Mouse (Mus musculus): ENCODE measurements around the gene Wipi2. TPM values are rescaled to one million over a fixed set of nuclear protein-coding genes. Genes with fewer than 3 reads are reported as not detected.

Gene Wipi2
- polyA plus RNA-seq, 1 experiment from 2014 or later, result 17.6 TPM

DNA sequence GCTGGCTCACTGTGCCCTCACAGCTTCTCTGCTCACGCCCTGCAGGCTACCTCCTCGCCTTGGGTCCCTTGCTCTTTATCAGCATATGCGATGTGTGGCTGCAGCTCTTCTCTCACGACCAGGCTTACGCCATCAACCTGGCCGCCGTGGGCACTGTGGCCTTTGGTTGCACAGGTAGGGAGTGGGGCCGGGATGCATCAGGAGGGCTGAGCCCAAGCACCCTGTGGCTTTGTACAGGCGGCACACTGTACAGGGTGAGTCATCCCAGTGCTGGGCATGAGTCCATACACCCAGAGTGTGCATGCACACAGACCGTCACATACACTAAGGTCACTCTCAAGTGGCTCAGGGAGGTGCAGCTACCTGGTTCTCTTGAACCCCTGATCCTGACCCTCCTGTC lies 86.5 kb downstream of the Wipi2 start:
- Histone ChIP-seq H3K36me3 (ENCODE audit: inconsistent target) (no peaks in the 10 kb centered on the region), H3K79me2 (ENCODE audit: inconsistent target) (no peaks in the 10 kb centered on the region), H3K27ac (no peak overlapping the region), H3K4me3 (ENCODE audit: inconsistent target) (no peak overlapping the region)
- WGBS (ENCODE audit: missing documents), result 89% methylated on average over 10 of the region's 10 CpGs

DNA sequence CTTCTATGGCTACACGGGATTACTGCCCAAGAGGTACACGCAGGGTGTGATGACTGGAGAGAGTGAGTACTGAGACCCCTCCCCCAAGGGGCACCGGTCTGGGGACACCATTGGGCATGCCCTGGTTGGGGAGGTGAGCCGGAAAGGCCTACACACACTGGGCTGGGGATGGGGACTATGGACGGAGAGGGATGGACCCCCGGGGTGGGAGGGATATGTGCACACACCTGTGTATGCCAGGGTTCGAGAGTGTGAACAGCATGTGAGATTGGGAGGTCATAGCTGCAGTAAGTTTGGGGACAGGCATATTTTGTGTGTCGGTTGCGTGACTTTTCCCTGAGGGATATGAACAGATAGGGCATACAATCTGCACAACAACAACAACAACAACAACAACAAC lies 87.6 kb downstream of the Wipi2 start:
- H3K27ac ChIP-seq, result no peak overlapping the region
- no peaks in the 10 kb centered on the region for H3K79me2 ChIP-seq (ENCODE audit: inconsistent target)
- H3K4me3 ChIP-seq (ENCODE audit: inconsistent target), result no peak overlapping the region
- no peaks in the 10 kb centered on the region for H3K36me3 ChIP-seq (ENCODE audit: inconsistent target)
- 83% methylated on average over 7 of the region's 9 CpGs for WGBS (ENCODE audit: missing documents)

DNA sequence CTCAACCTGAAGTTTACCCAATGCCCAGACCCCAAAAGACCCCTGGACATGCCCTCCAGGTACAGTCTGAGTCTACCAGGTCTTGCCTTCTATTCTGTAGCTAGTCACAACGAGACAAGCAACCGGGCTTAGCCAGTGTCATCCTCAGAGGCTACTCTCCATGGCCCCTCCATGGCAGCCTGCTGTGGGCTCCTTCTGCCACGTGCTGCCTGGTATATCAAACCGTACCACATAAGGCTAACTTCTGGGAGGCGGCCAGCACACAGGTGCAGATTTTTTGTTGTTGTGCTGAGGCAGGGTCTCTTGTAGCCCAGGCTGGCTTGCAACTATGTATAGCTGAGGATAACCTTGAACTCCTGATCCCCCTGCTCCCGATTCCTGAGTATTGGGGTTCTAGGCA lies 88.6 kb downstream of the Wipi2 start:
- no peak overlapping the region for H3K4me3 ChIP-seq (ENCODE audit: inconsistent target)
- 82% methylated on average over 6 of the region's 6 CpGs for WGBS (ENCODE audit: missing documents)
- no peaks in the 10 kb centered on the region for H3K36me3 ChIP-seq (ENCODE audit: inconsistent target)
- no peak overlapping the region for H3K27ac ChIP-seq
- H3K79me2 ChIP-seq (ENCODE audit: inconsistent target), result no peaks in the 10 kb centered on the region

DNA sequence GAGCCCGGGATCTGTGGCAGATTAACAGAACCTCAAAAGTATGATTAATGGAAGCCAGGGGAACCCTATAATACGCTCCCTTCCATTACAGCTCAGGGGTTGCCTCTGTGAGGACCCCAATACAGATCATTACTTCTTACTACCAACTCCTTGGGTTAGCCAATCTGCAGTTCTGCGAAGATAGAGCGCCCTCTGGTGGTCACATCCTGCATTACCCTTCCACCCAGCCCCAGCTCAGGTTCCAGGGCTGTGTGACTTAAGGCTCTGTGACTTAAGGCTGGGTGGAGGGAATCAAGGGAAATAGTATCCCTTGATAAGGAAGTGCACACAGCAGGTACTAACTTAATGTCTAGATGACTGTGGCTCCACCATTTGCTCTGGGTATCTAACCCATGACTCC lies 90.5 kb downstream of the Wipi2 start:
- no peaks in the 10 kb centered on the region for H3K79me2 ChIP-seq (ENCODE audit: inconsistent target)
- 27% methylated on average over 4 of the region's 4 CpGs for WGBS (ENCODE audit: missing documents)
- H3K36me3 ChIP-seq (ENCODE audit: inconsistent target), result no peaks in the 10 kb centered on the region
- no peak overlapping the region for H3K4me3 ChIP-seq (ENCODE audit: inconsistent target)
- no peak overlapping the region for H3K27ac ChIP-seq

DNA sequence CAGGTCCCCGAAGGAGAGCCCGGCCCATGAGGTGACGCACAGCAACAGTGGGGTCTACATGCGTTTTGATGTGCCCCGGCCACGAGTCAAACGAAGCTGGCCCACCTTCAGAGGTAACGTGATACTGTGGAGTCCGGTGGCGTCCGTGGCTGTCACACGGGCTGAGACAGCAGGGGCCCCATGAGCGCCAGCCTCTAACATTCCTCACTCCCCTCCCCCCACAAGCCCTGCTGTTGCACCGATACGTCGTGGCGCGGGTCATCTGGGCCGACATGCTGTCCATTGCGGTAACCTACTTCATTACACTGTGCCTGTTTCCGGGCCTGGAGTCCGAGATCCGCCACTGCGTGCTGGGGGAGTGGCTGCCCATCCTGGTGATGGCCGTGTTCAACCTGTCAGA lies 91.0 kb downstream of the Wipi2 start:
- Histone ChIP-seq H3K4me3 (ENCODE audit: inconsistent target) (no peak overlapping the region), H3K36me3 (ENCODE audit: inconsistent target) (no peaks in the 10 kb centered on the region), H3K27ac (no peak overlapping the region), H3K79me2 (ENCODE audit: inconsistent target) (no peaks in the 10 kb centered on the region)
- 80% methylated on average over 21 of the region's 25 CpGs for WGBS (ENCODE audit: missing documents)

DNA sequence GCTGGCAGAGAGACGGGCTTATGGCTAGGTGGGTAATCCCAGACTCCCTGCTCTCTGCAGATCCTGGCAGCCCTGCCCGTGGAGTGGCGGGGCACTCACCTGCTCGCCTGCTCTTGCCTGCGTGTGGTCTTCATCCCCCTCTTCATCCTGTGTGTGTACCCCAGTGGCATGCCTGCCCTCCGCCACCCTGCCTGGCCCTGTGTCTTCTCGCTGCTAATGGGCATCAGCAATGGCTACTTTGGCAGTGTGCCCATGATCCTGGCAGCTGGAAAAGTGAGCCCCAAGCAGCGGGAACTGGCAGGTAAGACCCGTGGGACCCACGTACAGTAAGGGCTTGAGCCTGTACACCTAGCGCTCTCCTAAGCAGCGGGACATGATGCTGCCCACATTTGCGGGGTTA lies 92.4 kb downstream of the Wipi2 start:
- Histone ChIP-seq H3K79me2 (ENCODE audit: inconsistent target) (no peaks in the 10 kb centered on the region), H3K27ac (no peak overlapping the region), H3K36me3 (ENCODE audit: inconsistent target) (no peaks in the 10 kb centered on the region), H3K4me3 (ENCODE audit: inconsistent target) (no peak overlapping the region)
- 91% methylated on average over 11 of the region's 13 CpGs for WGBS (ENCODE audit: missing documents)

Other genes starting within 250 kb of the Wipi2 start
- gene Foxk1, start 226.2 kb upstream of the Wipi2 start, polyA plus RNA-seq (2018), result 8.6 to 10.0 TPM (median 9.3 TPM) in 3 replicates
- gene Ap5z1, start 163.8 kb upstream of the Wipi2 start, polyA plus RNA-seq (2018), result 20.0 to 30.2 TPM (median 20.7 TPM) in 3 replicates
- gene Papolb, start 97.6 kb upstream of the Wipi2 start, polyA plus RNA-seq (2018), result not detected in 3 replicates
- not detected in 3 replicates for gene Radil, start 76.6 kb upstream of the Wipi2 start, polyA plus RNA-seq (2018)
- gene Mmd2, start 18.9 kb upstream of the Wipi2 start, polyA plus RNA-seq (2018), result not detected in 3 replicates
- not detected in 3 replicates for gene Slc29a4, start 64.8 kb downstream of the Wipi2 start, polyA plus RNA-seq (2018)
- gene Tnrc18, start 190.0 kb downstream of the Wipi2 start, polyA plus RNA-seq (2018), result 25.5 to 27.5 TPM (median 26.9 TPM) in 3 replicates